Mouse (Mus musculus): ENCODE results near the gene 4430402I18Rik. TPM values are rescaled to one million over a fixed set of nuclear protein-coding genes. Genes with fewer than 3 reads are reported as not detected.

Gene 4430402I18Rik
- polyA plus RNA-seq, 1 experiment from 2014 or later, result 5.9 TPM

GRCm38 (mm10) chr19:28963113-28963512, 4.5 kb downstream of the 4430402I18Rik start:
- H3K27me3 ChIP-seq (replicated peaks; ENCODE audit: insufficient read depth, low read length), result no peaks in the 10 kb centered on the region
- H3K9ac ChIP-seq (replicated peaks; ENCODE audit: low read depth), result peak overlapping the region; percentile 82; the same call in 1 of the 2 replicates
- peak overlapping the region; percentile 95; the same call in 1 of the 2 replicates for H3K4me3 ChIP-seq (ENCODE audit: low read depth, low read length)
- no peaks in the 10 kb centered on the region for H3K36me3 ChIP-seq (ENCODE audit: insufficient read depth, low read length)
- peak overlapping the region; percentile 85 for H3K27ac ChIP-seq (ENCODE audit: low read length)
- peak overlapping the region; percentile 90 for H3K4me2 ChIP-seq (replicated peaks; ENCODE audit: low read depth, low read length)
- peaks cover 13% of the 10 kb centered on the region; the same call in 1 of the 2 replicates for H3K4me1 ChIP-seq (ENCODE audit: insufficient read depth, low read depth, low read length)
- peak; percentile 21 for ATAC-seq
- WGBS, result 50% methylated on average over 3 of the region's 3 CpGs
- TF ChIP-seq EP300 (IDR thresholded peaks at IDR 0.05) (no peak), CTCF (IDR thresholded peaks at IDR 0.05) (0 out of 2 replicates have a peak, but pooled peaks have one; percentile 4)
- DNase-seq (ENCODE audit: low spot score), result peak; percentile 85
- H3K9me3 ChIP-seq (ENCODE audit: low read length), result no peaks in the 10 kb centered on the region

- 75% methylated on average over 5 of the region's 5 CpGs for WGBS
- Histone ChIP-seq H3K4me3 (ENCODE audit: low read depth, low read length) (no peak overlapping the region), H3K4me1 (ENCODE audit: insufficient read depth, low read depth, low read length) (no peaks in the 10 kb centered on the region), H3K36me3 (ENCODE audit: insufficient read depth, low read length) (no peaks in the 10 kb centered on the region), H3K27me3 (replicated peaks; ENCODE audit: insufficient read depth, low read length) (no peaks in the 10 kb centered on the region), H3K9me3 (ENCODE audit: low read length) (no peaks in the 10 kb centered on the region), H3K9ac (replicated peaks; ENCODE audit: low read depth) (no peak overlapping the region), H3K27ac (ENCODE audit: low read length) (no peak overlapping the region), H3K4me2 (replicated peaks; ENCODE audit: low read depth, low read length) (no peak overlapping the region)
- no peak for TF ChIP-seq CTCF (IDR thresholded peaks at IDR 0.05)
- TF ChIP-seq EP300 (IDR thresholded peaks at IDR 0.05), result no peak
- DNase-seq (ENCODE audit: low spot score), result no peak
- no peak for ATAC-seq
These were observed 16.3 kb downstream of the 4430402I18Rik start for GRCm38 (mm10) chr19:28951251-28951650.

GRCm38 (mm10) chr19:28947311-28947710, 20.3 kb downstream of the 4430402I18Rik start:
- Histone ChIP-seq H3K36me3 (ENCODE audit: insufficient read depth, low read length) (no peaks in the 10 kb centered on the region), H3K9ac (replicated peaks; ENCODE audit: low read depth) (no peak overlapping the region), H3K27ac (ENCODE audit: low read length) (no peak overlapping the region), H3K4me1 (ENCODE audit: insufficient read depth, low read depth, low read length) (no peaks in the 10 kb centered on the region), H3K27me3 (replicated peaks; ENCODE audit: insufficient read depth, low read length) (no peaks in the 10 kb centered on the region), H3K9me3 (ENCODE audit: low read length) (no peaks in the 10 kb centered on the region), H3K4me3 (ENCODE audit: low read depth, low read length) (no peak overlapping the region), H3K4me2 (replicated peaks; ENCODE audit: low read depth, low read length) (no peak overlapping the region)
- WGBS, result 21% methylated on average over 2 of the region's 2 CpGs
- DNase-seq (ENCODE audit: low spot score) (no peak), ATAC-seq (no peak)
- TF ChIP-seq CTCF (IDR thresholded peaks at IDR 0.05), result no peak

GRCm38 (mm10) chr19:28946782-28947181, 20.8 kb downstream of the 4430402I18Rik start:
- no peaks in the 10 kb centered on the region for H3K36me3 ChIP-seq (ENCODE audit: insufficient read depth, low read length)
- WGBS, result 22% methylated on average over 4 of the region's 4 CpGs
- H3K4me1 ChIP-seq (ENCODE audit: insufficient read depth, low read depth, low read length), result no peaks in the 10 kb centered on the region
- H3K9ac ChIP-seq (replicated peaks; ENCODE audit: low read depth), result no peak overlapping the region
- no peak overlapping the region for H3K4me3 ChIP-seq (ENCODE audit: low read depth, low read length)
- H3K27ac ChIP-seq (ENCODE audit: low read length), result no peak overlapping the region
- H3K9me3 ChIP-seq (ENCODE audit: low read length), result no peaks in the 10 kb centered on the region
- no peak for DNase-seq (ENCODE audit: low spot score)
- no peaks in the 10 kb centered on the region for H3K27me3 ChIP-seq (replicated peaks; ENCODE audit: insufficient read depth, low read length)
- TF ChIP-seq CTCF (IDR thresholded peaks at IDR 0.05), result no peak
- TF ChIP-seq EP300 (IDR thresholded peaks at IDR 0.05), result no peak
- ATAC-seq, result no peak
- H3K4me2 ChIP-seq (replicated peaks; ENCODE audit: low read depth, low read length), result no peak overlapping the region

GRCm38 (mm10) chr19:28941271-28941670, 26.3 kb downstream of the 4430402I18Rik start:
- no peak overlapping the region for H3K4me2 ChIP-seq (replicated peaks; ENCODE audit: low read depth, low read length)
- no peak overlapping the region for H3K9ac ChIP-seq (replicated peaks; ENCODE audit: low read depth)
- DNase-seq (ENCODE audit: low spot score), result peak; percentile 16
- H3K9me3 ChIP-seq (ENCODE audit: low read length), result no peaks in the 10 kb centered on the region
- no peaks in the 10 kb centered on the region for H3K36me3 ChIP-seq (ENCODE audit: insufficient read depth, low read length)
- H3K4me3 ChIP-seq (ENCODE audit: low read depth, low read length), result no peak overlapping the region
- H3K4me1 ChIP-seq (ENCODE audit: insufficient read depth, low read depth, low read length), result no peaks in the 10 kb centered on the region
- no peaks in the 10 kb centered on the region for H3K27me3 ChIP-seq (replicated peaks; ENCODE audit: insufficient read depth, low read length)
- ATAC-seq, result no peak
- 39% methylated on average over 4 of the region's 4 CpGs for WGBS
- peak overlapping the region; percentile 47 for H3K27ac ChIP-seq (ENCODE audit: low read length)
- TF ChIP-seq CTCF (IDR thresholded peaks at IDR 0.05), result no peak
- TF ChIP-seq EP300 (IDR thresholded peaks at IDR 0.05), result no peak

- Histone ChIP-seq H3K9me3 (ENCODE audit: low read length) (no peaks in the 10 kb centered on the region), H3K9ac (replicated peaks; ENCODE audit: low read depth) (no peak overlapping the region), H3K4me2 (replicated peaks; ENCODE audit: low read depth, low read length) (no peak overlapping the region), H3K36me3 (ENCODE audit: insufficient read depth, low read length) (no peaks in the 10 kb centered on the region), H3K27me3 (replicated peaks; ENCODE audit: insufficient read depth, low read length) (no peaks in the 10 kb centered on the region), H3K27ac (ENCODE audit: low read length) (peak overlapping the region; percentile 66), H3K4me1 (ENCODE audit: insufficient read depth, low read depth, low read length) (no peaks in the 10 kb centered on the region), H3K4me3 (ENCODE audit: low read depth, low read length) (no peak overlapping the region)
- TF ChIP-seq EP300 (IDR thresholded peaks at IDR 0.05) (no peak), CTCF (IDR thresholded peaks at IDR 0.05) (no peak)
- 46% methylated on average over 9 of the region's 9 CpGs for WGBS
- peak; percentile 80 for DNase-seq (ENCODE audit: low spot score)
- peak; percentile 96 for ATAC-seq
These were observed 27.3 kb downstream of the 4430402I18Rik start for GRCm38 (mm10) chr19:28940135-28940874.
